Mouse (Mus musculus) left cerebral cortex, adult 8-10 months (tissue): ENCODE measurements at regions not wholly inside any gene's neighbourhood (a gene's known extent, or its start where the extent isn't known, plus 50 kb on each side); places are given as distances from the start of the nearest gene placed in this dataset.
A peak's percentile ranks its signal among the peaks of the same experiment; 100 is the strongest.

ENCODE experiments used
- DNase-seq, 2 experiments: peaks; one replicate each; pipeline ENCODE4 v3.0.0; 2022; ENCODE audit warnings: low spot score in 2 of 2

- no peak for DNase-seq
Measured at GRCm38 (mm10) chr12:11518379-11518778, 62.5 kb downstream of the Rad51ap2 start.

- DNase-seq = no peak
Measured at GRCm38 (mm10) chr12:11562891-11563290, 107.0 kb downstream of the Rad51ap2 start.

- no peak for DNase-seq
Measured at GRCm38 (mm10) chr12:11570160-11570559, 114.3 kb downstream of the Rad51ap2 start.

GRCm38 (mm10) chr12:11603946-11604345, 148.1 kb downstream of the Rad51ap2 start:
- peak in 1 of 2 experiments; percentile 18 for DNase-seq

GRCm38 (mm10) chr12:11608733-11609132, 152.9 kb downstream of the Rad51ap2 start:
- no peak for DNase-seq

- DNase-seq = peak in 1 of 2 experiments; percentile 11
Measured at GRCm38 (mm10) chr12:11611656-11612055, 155.8 kb downstream of the Rad51ap2 start.

GRCm38 (mm10) chr12:11615237-11615636, 159.4 kb downstream of the Rad51ap2 start:
- DNase-seq = no peak

GRCm38 (mm10) chr12:11623561-11623960, 167.7 kb downstream of the Rad51ap2 start:
- DNase-seq = no peak

- no peak for DNase-seq
Measured at GRCm38 (mm10) chr12:11630178-11630577, 174.3 kb downstream of the Rad51ap2 start.

- DNase-seq = no peak
Measured at GRCm38 (mm10) chr12:11631790-11632189, 175.9 kb downstream of the Rad51ap2 start.

GRCm38 (mm10) chr12:11673281-11673680, 217.4 kb downstream of the Rad51ap2 start:
- peak in 1 of 2 experiments; percentile 51 for DNase-seq

- DNase-seq = no peak
Measured at GRCm38 (mm10) chr12:11694797-11695196, 238.9 kb downstream of the Rad51ap2 start.

- DNase-seq = no peak
Measured at GRCm38 (mm10) chr12:11708879-11709602, 253.2 kb downstream of the Rad51ap2 start.

GRCm38 (mm10) chr12:11717633-11718032, 261.8 kb downstream of the Rad51ap2 start:
- DNase-seq = no peak

- DNase-seq = no peak
Measured at GRCm38 (mm10) chr12:11751471-11751870, 295.6 kb downstream of the Rad51ap2 start.

GRCm38 (mm10) chr12:11754184-11754907, 298.5 kb downstream of the Rad51ap2 start:
- no peak for DNase-seq

- DNase-seq = no peak
Measured at GRCm38 (mm10) chr12:11802326-11802725, 346.4 kb downstream of the Rad51ap2 start.

- no peak for DNase-seq
Measured at GRCm38 (mm10) chr12:11803162-11803561, 347.3 kb downstream of the Rad51ap2 start.

GRCm38 (mm10) chr12:11829701-11830100, 373.8 kb downstream of the Rad51ap2 start:
- no peak for DNase-seq

- DNase-seq = no peak
Measured at GRCm38 (mm10) chr12:11831292-11831691, 375.4 kb downstream of the Rad51ap2 start.

GRCm38 (mm10) chr12:11837819-11838472, 382.1 kb downstream of the Rad51ap2 start:
- DNase-seq = peak in 1 of 2 experiments; percentile 54

GRCm38 (mm10) chr12:11851034-11851433, 395.2 kb downstream of the Rad51ap2 start:
- DNase-seq = no peak
